Mouse (Mus musculus) limb, embryonic 14.5 days (tissue): ENCODE results near the gene Esrrg. TPM values are rescaled to one million over a fixed set of nuclear protein-coding genes. Genes with fewer than 3 reads are reported as not detected.

Experiments
- ATAC-seq: fragments of 200-750 bp; cut with Nextera tagmentation; 2 replicates; pipeline ENCODE4 v1.8.0; 2017; ENCODE audit warnings: low read depth, moderate number of reproducible peaks, moderate TSS enrichment; ENCODE audit not compliant: low FRiP score
- DNase-seq: peaks from one replicate; pipeline ENCODE4 v3.0.0-alpha.2; 2015; ENCODE audit warnings: low spot score
- H3K27ac ChIP-seq: fragments of 300-500 bp; sonication (generic); replicated peaks from 2 replicates; pipeline ENCODE4 v1.5.1; 2014; ENCODE audit warnings: low read depth, mild to moderate bottlenecking, low read length, moderate library complexity, mixed read lengths
- H3K27me3 ChIP-seq: fragments of 300-500 bp; sonication (generic); 2 replicates; pipeline ENCODE4 v1.6.1; 2014; ENCODE audit warnings: low read length, mixed read lengths; ENCODE audit not compliant: control insufficient read depth, insufficient read depth
- H3K36me3 ChIP-seq: fragments of 300-500 bp; sonication (generic); 2 replicates; pipeline ENCODE4 v1.6.1; 2014; ENCODE audit warnings: mild to moderate bottlenecking, low read length, moderate library complexity, mixed read lengths; ENCODE audit not compliant: control insufficient read depth, insufficient read depth
- H3K4me1 ChIP-seq: fragments of 300-500 bp; sonication (generic); 2 replicates; pipeline ENCODE4 v1.6.1; 2014; ENCODE audit warnings: antibody characterized with exemption, low read length, mixed read lengths; ENCODE audit not compliant: control insufficient read depth, insufficient read depth
- H3K4me2 ChIP-seq: fragments of 300-500 bp; sonication (generic); replicated peaks from 2 replicates; pipeline ENCODE4 v1.6.1; 2014; ENCODE audit warnings: low read depth, mild to moderate bottlenecking, low read length, moderate library complexity; ENCODE audit not compliant: severe bottlenecking
- H3K4me3 ChIP-seq: fragments of 300-500 bp; sonication (generic); replicated peaks from 2 replicates; pipeline ENCODE4 v1.5.1; 2014; ENCODE audit warnings: low read length
- H3K9ac ChIP-seq: fragments of 300-500 bp; sonication (generic); 2 replicates; pipeline ENCODE4 v1.6.1; 2014; ENCODE audit warnings: mild to moderate bottlenecking, low read depth, low read length, moderate library complexity; ENCODE audit not compliant: severe bottlenecking
- H3K9me3 ChIP-seq: fragments of 300-500 bp; sonication (generic); 2 replicates; pipeline ENCODE4 v1.6.1; 2016; ENCODE audit warnings: low read length; ENCODE audit not compliant: control insufficient read depth
- POLR2A ChIP-seq: fragments of 200-500 bp; IDR thresholded peaks from 2 replicates; pipeline ENCODE4 v1.8.0; 2012; ENCODE audit warnings: inconsistent platforms, mild to moderate bottlenecking, moderate library complexity, borderline replicate concordance; ENCODE audit not compliant: insufficient read depth, insufficient read length; ENCODE audit errors: extremely low read depth
- WGBS: fragments of 180-500 bp; shearing (Covaris S2); extraction: QIAGEN DNeasy Blood & Tissue Kit; methylation state at CpG from one replicate; pipeline ENCODE4 v1.1.7; 2014; 5-methylcytosine and 5-hydroxymethylcytosine counted together
- polyA plus RNA-seq, 2 experiments: library from polyadenylated mRNA; depleted of rRNA in 1 of 2; stranded (reverse) in 1 of 2; unstranded in 1 of 2; fragments of >200 nt; fragmentation: Nextera tagmentation in 1 of 2; extraction: Ambion mirVana in 1 of 2; gene quantifications; 2 replicates each; pipeline versions ENCODE4 v1.2.1 to v1.2.3; 2012 to 2014

Esrrg gene
- polyA plus RNA-seq, 2 experiments = 1.1 to 1.5 TPM

GRCm38 (mm10) chr1:187803566-187803965, 195.0 kb downstream of the Esrrg start:
- DNase-seq = no peak
- Histone ChIP-seq H3K27me3 (no peaks in the 10 kb centered on the region), H3K9ac (no peak overlapping the region), H3K9me3 (no peaks in the 10 kb centered on the region), H3K4me3 (no peak overlapping the region), H3K4me1 (peaks cover 22% of the 10 kb centered on the region), H3K36me3 (no peaks in the 10 kb centered on the region), H3K4me2 (0 out of 2 replicates have a peak overlapping the region, but pooled peaks have one; percentile 3), H3K27ac (no peak overlapping the region)
- 19% methylated on average over 5 of the region's 5 CpGs for WGBS
- ATAC-seq = no peak
- no peak for TF ChIP-seq POLR2A

- Histone ChIP-seq H3K27ac (no peak overlapping the region), H3K9ac (no peak overlapping the region), H3K27me3 (no peaks in the 10 kb centered on the region), H3K4me1 (peaks cover 22% of the 10 kb centered on the region), H3K4me2 (0 out of 2 replicates have a peak overlapping the region, but pooled peaks have one; percentile 3), H3K9me3 (no peaks in the 10 kb centered on the region), H3K4me3 (no peak overlapping the region), H3K36me3 (no peaks in the 10 kb centered on the region)
- no peak for TF ChIP-seq POLR2A
- DNase-seq (no peak), ATAC-seq (no peak; the same call in 1 of the 2 replicates)
- 3% methylated on average over 5 of the region's 5 CpGs for WGBS
Observed at GRCm38 (mm10) chr1:187803997-187804396, 195.4 kb downstream of the Esrrg start.

GRCm38 (mm10) chr1:187805001-187805400, 196.4 kb downstream of the Esrrg start:
- no peak for DNase-seq
- no peaks in the 10 kb centered on the region for H3K36me3 ChIP-seq
- H3K4me2 ChIP-seq = no peak overlapping the region
- no peak for ATAC-seq
- peaks cover 22% of the 10 kb centered on the region for H3K4me1 ChIP-seq
- H3K9ac ChIP-seq = no peak overlapping the region
- WGBS = 75% methylated on average over 6 of the region's 6 CpGs
- no peak overlapping the region for H3K27ac ChIP-seq
- no peak for TF ChIP-seq POLR2A
- no peak overlapping the region for H3K4me3 ChIP-seq
- no peaks in the 10 kb centered on the region for H3K27me3 ChIP-seq
- H3K9me3 ChIP-seq = no peaks in the 10 kb centered on the region

- no peaks in the 10 kb centered on the region for H3K36me3 ChIP-seq
- ATAC-seq = no peak
- no peak overlapping the region for H3K27ac ChIP-seq
- no peak for TF ChIP-seq POLR2A
- no peaks in the 10 kb centered on the region for H3K27me3 ChIP-seq
- WGBS = 17% methylated on average over 12 of the region's 12 CpGs
- DNase-seq = peak; percentile 13
- no peaks in the 10 kb centered on the region for H3K9me3 ChIP-seq
- no peak overlapping the region for H3K4me3 ChIP-seq
- H3K9ac ChIP-seq = no peak overlapping the region
- H3K4me1 ChIP-seq = peaks cover 22% of the 10 kb centered on the region
- no peak overlapping the region for H3K4me2 ChIP-seq
Observed at GRCm38 (mm10) chr1:187807477-187808390, 199.1 kb downstream of the Esrrg start.

GRCm38 (mm10) chr1:187808391-187808922, 199.9 kb downstream of the Esrrg start:
- Histone ChIP-seq H3K27me3 (no peaks in the 10 kb centered on the region), H3K9me3 (no peaks in the 10 kb centered on the region), H3K4me1 (peaks cover 21% of the 10 kb centered on the region), H3K4me3 (no peak overlapping the region), H3K27ac (no peak overlapping the region), H3K9ac (no peak overlapping the region), H3K36me3 (no peaks in the 10 kb centered on the region), H3K4me2 (no peak overlapping the region)
- no peak for TF ChIP-seq POLR2A
- WGBS = 58% methylated on average over 5 of the region's 5 CpGs
- ATAC-seq (no peak), DNase-seq (no peak)
